Mouse (Mus musculus): ENCODE measurements around the gene Rad51c.

DNA sequence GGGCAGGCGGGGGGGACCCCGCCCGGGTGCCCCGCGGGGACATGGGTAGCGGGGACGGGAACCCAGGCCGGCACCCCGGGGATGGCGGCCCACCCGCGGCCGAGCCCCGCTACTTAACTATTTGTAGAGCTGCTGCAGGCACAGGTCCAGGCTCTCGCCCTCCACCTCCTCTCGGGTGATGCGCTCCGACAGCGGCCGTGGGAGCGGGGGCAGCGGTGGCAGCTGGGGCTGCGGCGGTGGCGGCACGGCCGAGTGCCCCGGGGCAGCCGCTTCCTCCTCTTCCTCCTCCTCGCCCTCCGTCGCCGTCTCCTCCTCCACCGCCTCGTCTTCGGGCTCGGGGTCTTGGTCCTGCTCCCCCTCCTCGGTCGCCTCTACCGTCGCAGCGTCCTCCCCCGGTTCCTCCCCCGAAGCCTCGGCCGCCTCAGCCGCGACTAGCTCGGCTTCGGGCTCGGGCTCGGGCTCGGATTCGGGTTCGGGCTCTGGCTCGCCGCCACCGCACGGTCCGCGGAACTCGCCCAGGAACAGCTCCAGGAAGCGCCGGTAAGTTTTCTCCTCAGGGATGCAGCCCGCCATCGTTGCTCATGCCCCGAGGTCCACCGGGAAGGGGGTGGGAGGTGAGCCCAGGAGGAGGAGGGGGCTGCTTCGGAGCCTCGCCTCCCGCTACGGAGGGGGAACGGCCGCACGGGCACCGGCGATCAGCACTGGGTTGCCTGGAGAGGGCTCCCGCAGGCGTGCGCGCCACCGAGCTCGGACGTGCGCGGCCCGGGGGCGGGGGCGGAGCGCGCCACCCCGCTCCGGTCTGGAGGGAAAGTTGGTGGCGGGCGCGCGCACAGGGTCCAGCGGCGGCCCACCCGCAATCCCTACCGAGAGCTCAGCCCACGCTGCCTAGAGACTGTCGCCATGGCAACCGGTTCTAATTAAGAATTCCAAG lies 46.2 kb downstream of the Rad51c start, which contains the start of gene Ppm1e:
- no peak for TF ChIP-seq CTCF (IDR thresholded peaks at IDR 0.05; ENCODE audit: low read depth)
- TF ChIP-seq EP300 (IDR thresholded peaks at IDR 0.05; ENCODE audit: low read depth): no peak

Data from liver, postnatal 0 days (tissue).